Mouse (Mus musculus) testis, adult 2 months (tissue): ENCODE measurements around the gene Dbp. TPM values are rescaled to one million over a fixed set of nuclear protein-coding genes. Genes with fewer than 3 reads are reported as not detected.

Source experiments
- H3K27ac ChIP-seq: fragments of 200-500 bp; 2 replicates; pipeline ENCODE4 v1.5.1; 2012; ENCODE audit warnings: low read depth, low read length; ENCODE audit not compliant: control insufficient read depth, insufficient read depth
- H3K27me3 ChIP-seq: fragments of 200-500 bp; 2 replicates; pipeline ENCODE4 v1.6.1; 2012; ENCODE audit warnings: mild to moderate bottlenecking, low read length, moderate library complexity; ENCODE audit not compliant: control insufficient read depth, insufficient read depth
- H3K36me3 ChIP-seq: fragments of 200-500 bp; 2 replicates; pipeline ENCODE4 v1.6.1; 2012; ENCODE audit warnings: mild to moderate bottlenecking, low read length; ENCODE audit not compliant: control insufficient read depth, insufficient read depth
- H3K4me1 ChIP-seq: fragments of 200-500 bp; 2 replicates; pipeline ENCODE4 v1.6.1; 2012; ENCODE audit warnings: low read length; ENCODE audit not compliant: control insufficient read depth, insufficient read depth
- H3K4me3 ChIP-seq: fragments of 200-500 bp; 2 replicates; pipeline ENCODE4 v1.5.1; 2012; ENCODE audit warnings: low read depth, mild to moderate bottlenecking, low read length, moderate library complexity, mixed read lengths; ENCODE audit not compliant: control insufficient read depth
- CTCF ChIP-seq: fragments of 200-500 bp; IDR thresholded peaks from 2 replicates; pipeline ENCODE4 v1.5.1; 2012; ENCODE audit warnings: low read depth, mild to moderate bottlenecking, inconsistent platforms, low read length, moderate library complexity; ENCODE audit not compliant: control insufficient read depth, insufficient read depth, insufficient replicate concordance
- POLR2A ChIP-seq: fragments of 200-500 bp; IDR thresholded peaks from 2 replicates; pipeline ENCODE4 v1.6.1; 2012; ENCODE audit warnings: low read depth, mild to moderate bottlenecking, inconsistent platforms, low read length, moderate library complexity; ENCODE audit not compliant: control insufficient read depth
- polyA plus RNA-seq: library from polyadenylated mRNA; depleted of rRNA; stranded (reverse); fragments of >200 nt; gene quantifications from 2 replicates; pipeline ENCODE4 v1.2.3, GENCODE M21; 2012

Gene Dbp
- polyA plus RNA-seq, 1 experiment, result 12.9 TPM

- H3K27me3 ChIP-seq, result no peaks in the 10 kb centered on the region; the same call in 1 of the 2 replicates
- H3K4me3 ChIP-seq, result no peak overlapping the region
- TF ChIP-seq CTCF (no peak), POLR2A (no peak)
- no peaks in the 10 kb centered on the region for H3K36me3 ChIP-seq
- H3K27ac ChIP-seq, result no peak overlapping the region
- peaks cover 21% of the 10 kb centered on the region for H3K4me1 ChIP-seq
Measured at GRCm38 (mm10) chr7:45697894-45698293, 7.0 kb upstream of the Dbp start.

- no peaks in the 10 kb centered on the region; the same call in 1 of the 2 replicates for H3K27me3 ChIP-seq
- peak within 1 kb of the TSS; percentile 42 for H3K4me3 ChIP-seq
- H3K27ac ChIP-seq, result no peak within 1 kb of the TSS
- H3K36me3 ChIP-seq, result no peaks in the 10 kb centered on the region
- H3K4me1 ChIP-seq, result peaks cover 25% of the 10 kb centered on the region
- TF ChIP-seq CTCF (no peak), POLR2A (no peak)
Measured at GRCm38 (mm10) chr7:45699523-45700141, 5.3 kb upstream of the Dbp start, which contains the start of gene Car11. Gene Car11, plus strand, starts transcription at chr7:45699843.

DNA sequence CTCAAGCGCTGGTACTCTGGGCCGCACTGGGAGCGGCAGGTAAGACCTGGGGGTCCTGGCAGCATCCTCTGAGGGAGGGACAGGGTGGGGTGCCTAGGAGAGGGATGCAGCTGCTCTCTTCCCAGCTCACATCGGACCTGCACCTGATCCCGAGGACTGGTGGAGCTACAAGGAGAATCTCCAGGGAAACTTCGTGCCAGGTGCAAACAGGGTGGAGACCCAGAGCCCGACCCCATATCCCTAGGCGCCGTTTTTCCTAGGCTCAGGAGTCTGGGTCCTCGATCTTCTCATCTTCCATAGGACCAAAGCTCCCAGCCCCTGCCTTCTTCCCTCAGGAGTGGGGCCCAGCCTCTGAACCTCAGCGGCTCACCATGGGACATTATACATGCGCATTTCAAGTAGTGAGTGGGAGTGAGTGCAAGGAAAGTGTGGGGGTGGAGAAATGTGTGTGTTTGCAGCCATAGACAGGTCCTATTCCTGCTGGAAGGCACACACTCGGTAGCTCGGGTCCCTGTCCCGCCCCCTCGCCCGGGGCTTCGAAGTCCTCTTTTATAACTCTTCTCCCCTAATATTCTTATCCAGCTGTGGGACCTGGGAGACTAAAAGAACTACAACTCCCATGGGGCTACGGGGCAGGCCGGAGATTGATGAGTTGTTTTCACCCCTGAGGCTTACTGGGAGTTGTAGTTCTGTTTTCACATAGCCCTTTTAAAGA is 4.4 kb upstream of the Dbp start:
- H3K4me3 ChIP-seq, result peak overlapping the region; percentile 42
- TF ChIP-seq POLR2A (no peak), CTCF (no peak)
- no peaks in the 10 kb centered on the region; the same call in 1 of the 2 replicates for H3K27me3 ChIP-seq
- no peak overlapping the region for H3K27ac ChIP-seq
- H3K4me1 ChIP-seq, result peaks cover 32% of the 10 kb centered on the region
- no peaks in the 10 kb centered on the region for H3K36me3 ChIP-seq

- Histone ChIP-seq H3K4me3 (no peak overlapping the region; the same call in 1 of the 2 replicates), H3K27ac (no peak overlapping the region), H3K36me3 (no peaks in the 10 kb centered on the region), H3K27me3 (no peaks in the 10 kb centered on the region; the same call in 1 of the 2 replicates), H3K4me1 (peaks cover 37% of the 10 kb centered on the region)
- TF ChIP-seq POLR2A, result no peak
- no peak for TF ChIP-seq CTCF
Measured at GRCm38 (mm10) chr7:45701072-45701471, 3.8 kb upstream of the Dbp start.

GRCm38 (mm10) chr7:45701607-45702006 is 3.3 kb upstream of the Dbp start:
- H3K36me3 ChIP-seq, result no peaks in the 10 kb centered on the region
- H3K4me3 ChIP-seq, result no peak overlapping the region
- H3K4me1 ChIP-seq, result peaks cover 41% of the 10 kb centered on the region
- H3K27me3 ChIP-seq, result no peaks in the 10 kb centered on the region; the same call in 1 of the 2 replicates
- H3K27ac ChIP-seq, result no peak overlapping the region
- no peak for TF ChIP-seq CTCF
- TF ChIP-seq POLR2A, result no peak

DNA sequence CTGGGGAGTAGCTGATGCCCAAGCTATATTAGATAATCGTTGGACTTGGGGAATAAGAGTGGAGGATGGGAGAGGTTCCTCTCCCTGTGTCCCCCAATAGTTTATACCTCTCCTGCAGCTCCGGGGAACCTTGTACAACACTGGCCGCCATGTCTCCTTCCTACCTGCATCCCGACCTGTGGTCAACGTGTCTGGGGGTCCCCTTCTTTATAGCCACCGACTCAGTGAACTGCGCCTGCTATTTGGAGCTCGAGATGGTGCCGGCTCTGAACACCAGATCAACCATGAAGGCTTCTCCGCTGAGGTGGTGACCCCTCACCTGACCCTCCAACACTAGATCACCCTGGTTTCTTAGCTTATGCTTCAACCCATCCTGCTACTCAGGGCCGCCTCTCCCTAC is 2.6 kb upstream of the Dbp start:
- Histone ChIP-seq H3K4me3 (no peak overlapping the region), H3K4me1 (peaks cover 47% of the 10 kb centered on the region), H3K27ac (no peak overlapping the region), H3K27me3 (no peaks in the 10 kb centered on the region; the same call in 1 of the 2 replicates), H3K36me3 (no peaks in the 10 kb centered on the region)
- TF ChIP-seq POLR2A (no peak), CTCF (no peak)

- peaks cover 53% of the 10 kb centered on the region for H3K4me1 ChIP-seq
- no peak overlapping the region for H3K27ac ChIP-seq
- H3K4me3 ChIP-seq, result no peak overlapping the region
- no peak for TF ChIP-seq POLR2A
- TF ChIP-seq CTCF, result no peak
- no peaks in the 10 kb centered on the region for H3K36me3 ChIP-seq
- H3K27me3 ChIP-seq, result no peaks in the 10 kb centered on the region; the same call in 1 of the 2 replicates
Measured at GRCm38 (mm10) chr7:45702809-45703520, 1.9 kb upstream of the Dbp start.
